Mouse (Mus musculus): ENCODE measurements at regions not wholly inside any gene's neighbourhood (a gene's known extent, or its start where the extent isn't known, plus 50 kb on each side); places are given as distances from the start of the nearest gene placed in this dataset.

- no peaks in the 10 kb centered on the region for H3K79me3 ChIP-seq (ENCODE audit: low read depth)
- H3K36me3 ChIP-seq (ENCODE audit: control insufficient read depth, insufficient read depth) = no peaks in the 10 kb centered on the region
- TF ChIP-seq FOSL1 (IDR thresholded peaks at IDR 0.05; ENCODE audit: insufficient read depth, low read length, poor library complexity, severe bottlenecking) (no peak), MYOG (IDR thresholded peaks at IDR 0.05; ENCODE audit: control insufficient read depth, extremely low read depth, insufficient read length) (no peak), CEBPB (IDR thresholded peaks at IDR 0.05; ENCODE audit: low read depth) (no peak), MAX (IDR thresholded peaks at IDR 0.05) (no peak), CTCF (IDR thresholded peaks at IDR 0.05; ENCODE audit: control insufficient read depth, insufficient read depth, insufficient read length) (no peak), USF1 (IDR thresholded peaks at IDR 0.05; ENCODE audit: low read depth) (no peak), MYOD1 (IDR thresholded peaks at IDR 0.05; ENCODE audit: control insufficient read depth, insufficient read length, low read depth) (no peak)
- no peak overlapping the region for H3ac ChIP-seq (ENCODE audit: control insufficient read depth, insufficient read length, low read depth)
- H3K79me2 ChIP-seq (ENCODE audit: control insufficient read depth, insufficient read depth) = no peaks in the 10 kb centered on the region
- no peak overlapping the region for H3K4me3 ChIP-seq (ENCODE audit: insufficient read depth, poor library complexity, severe bottlenecking)
- peaks cover 27% of the 10 kb centered on the region for H3K27me3 ChIP-seq (ENCODE audit: control insufficient read depth, insufficient read depth, insufficient read length)
Observed at GRCm38 (mm10) chr13:43724161-43724560, 60.4 kb upstream of the Cd83 start.

GRCm38 (mm10) chr13:43725698-43726097 lies 58.9 kb upstream of the Cd83 start:
- Histone ChIP-seq H3ac (ENCODE audit: control insufficient read depth, insufficient read length, low read depth) (no peak overlapping the region), H3K27me3 (ENCODE audit: control insufficient read depth, insufficient read depth, insufficient read length) (peaks cover 19% of the 10 kb centered on the region), H3K79me2 (ENCODE audit: control insufficient read depth, insufficient read depth) (no peaks in the 10 kb centered on the region), H3K4me3 (ENCODE audit: insufficient read depth, poor library complexity, severe bottlenecking) (no peak overlapping the region), H3K79me3 (ENCODE audit: low read depth) (no peaks in the 10 kb centered on the region), H3K36me3 (ENCODE audit: control insufficient read depth, insufficient read depth) (no peaks in the 10 kb centered on the region)
- peak; percentile 51 for TF ChIP-seq CTCF (IDR thresholded peaks at IDR 0.05; ENCODE audit: control insufficient read depth, insufficient read depth, insufficient read length)
- TF ChIP-seq FOSL1 (IDR thresholded peaks at IDR 0.05; ENCODE audit: insufficient read depth, low read length, poor library complexity, severe bottlenecking) = no peak
- no peak for TF ChIP-seq MAX (IDR thresholded peaks at IDR 0.05)
- no peak for TF ChIP-seq USF1 (IDR thresholded peaks at IDR 0.05; ENCODE audit: low read depth)
- no peak for TF ChIP-seq CEBPB (IDR thresholded peaks at IDR 0.05; ENCODE audit: low read depth)

GRCm38 (mm10) chr13:43726895-43727341 lies 57.7 kb upstream of the Cd83 start:
- Histone ChIP-seq H3ac (ENCODE audit: control insufficient read depth, insufficient read length, low read depth) (no peak overlapping the region), H3K27me3 (ENCODE audit: control insufficient read depth, insufficient read depth, insufficient read length) (peaks cover 18% of the 10 kb centered on the region), H3K79me3 (ENCODE audit: low read depth) (no peaks in the 10 kb centered on the region), H3K4me3 (ENCODE audit: insufficient read depth, poor library complexity, severe bottlenecking) (no peak overlapping the region), H3K36me3 (ENCODE audit: control insufficient read depth, insufficient read depth) (no peaks in the 10 kb centered on the region), H3K79me2 (ENCODE audit: control insufficient read depth, insufficient read depth) (no peaks in the 10 kb centered on the region)
- no peak for TF ChIP-seq MYOD1 (IDR thresholded peaks at IDR 0.05; ENCODE audit: control insufficient read depth, insufficient read length, low read depth)
- no peak for TF ChIP-seq MAX (IDR thresholded peaks at IDR 0.05)
- no peak for TF ChIP-seq MYOG (IDR thresholded peaks at IDR 0.05; ENCODE audit: control insufficient read depth, extremely low read depth, insufficient read length)
- TF ChIP-seq CTCF (IDR thresholded peaks at IDR 0.05; ENCODE audit: control insufficient read depth, insufficient read depth, insufficient read length) = no peak
- TF ChIP-seq CEBPB (IDR thresholded peaks at IDR 0.05; ENCODE audit: low read depth) = no peak
- no peak for TF ChIP-seq USF1 (IDR thresholded peaks at IDR 0.05; ENCODE audit: low read depth)
- no peak for TF ChIP-seq FOSL1 (IDR thresholded peaks at IDR 0.05; ENCODE audit: insufficient read depth, low read length, poor library complexity, severe bottlenecking)

GRCm38 (mm10) chr13:43729617-43730016 lies 55.0 kb upstream of the Cd83 start:
- no peaks in the 10 kb centered on the region for H3K36me3 ChIP-seq (ENCODE audit: control insufficient read depth, insufficient read depth)
- no peak overlapping the region for H3K4me3 ChIP-seq (ENCODE audit: insufficient read depth, poor library complexity, severe bottlenecking)
- no peak for TF ChIP-seq USF1 (IDR thresholded peaks at IDR 0.05; ENCODE audit: low read depth)
- TF ChIP-seq CTCF (IDR thresholded peaks at IDR 0.05; ENCODE audit: control insufficient read depth, insufficient read depth, insufficient read length) = no peak
- TF ChIP-seq MAX (IDR thresholded peaks at IDR 0.05) = no peak
- TF ChIP-seq FOSL1 (IDR thresholded peaks at IDR 0.05; ENCODE audit: insufficient read depth, low read length, poor library complexity, severe bottlenecking) = no peak
- TF ChIP-seq MYOD1 (IDR thresholded peaks at IDR 0.05; ENCODE audit: control insufficient read depth, insufficient read length, low read depth) = no peak
- no peak for TF ChIP-seq MYOG (IDR thresholded peaks at IDR 0.05; ENCODE audit: control insufficient read depth, extremely low read depth, insufficient read length)
- TF ChIP-seq CEBPB (IDR thresholded peaks at IDR 0.05; ENCODE audit: low read depth) = no peak

GRCm38 (mm10) chr13:43733061-43733460 lies 51.5 kb upstream of the Cd83 start:
- TF ChIP-seq MYOD1 (IDR thresholded peaks at IDR 0.05; ENCODE audit: control insufficient read depth, insufficient read length, low read depth) = no peak
- no peak for TF ChIP-seq CTCF (IDR thresholded peaks at IDR 0.05; ENCODE audit: control insufficient read depth, insufficient read depth, insufficient read length)
- no peak for TF ChIP-seq CEBPB (IDR thresholded peaks at IDR 0.05; ENCODE audit: low read depth)
- TF ChIP-seq FOSL1 (IDR thresholded peaks at IDR 0.05; ENCODE audit: insufficient read depth, low read length, poor library complexity, severe bottlenecking) = no peak
- no peak for TF ChIP-seq MYOG (IDR thresholded peaks at IDR 0.05; ENCODE audit: control insufficient read depth, extremely low read depth, insufficient read length)
- Histone ChIP-seq H3K36me3 (ENCODE audit: control insufficient read depth, insufficient read depth) (no peaks in the 10 kb centered on the region), H3ac (ENCODE audit: control insufficient read depth, insufficient read length, low read depth) (no peak overlapping the region), H3K79me2 (ENCODE audit: control insufficient read depth, insufficient read depth) (no peaks in the 10 kb centered on the region), H3K4me3 (ENCODE audit: insufficient read depth, poor library complexity, severe bottlenecking) (no peak overlapping the region), H3K79me3 (ENCODE audit: low read depth) (no peaks in the 10 kb centered on the region), H3K27me3 (ENCODE audit: control insufficient read depth, insufficient read depth, insufficient read length) (peaks cover 25% of the 10 kb centered on the region)

More at GRCm38 (mm10) chr13:43729617-43730016, 55.0 kb upstream of the Cd83 start:
- no peak overlapping the region for H3ac ChIP-seq (ENCODE audit: control insufficient read depth, insufficient read length, low read depth)
- no peaks in the 10 kb centered on the region for H3K79me2 ChIP-seq (ENCODE audit: control insufficient read depth, insufficient read depth)
- H3K27me3 ChIP-seq (ENCODE audit: control insufficient read depth, insufficient read depth, insufficient read length) = peaks cover 32% of the 10 kb centered on the region
- H3K79me3 ChIP-seq (ENCODE audit: low read depth) = no peaks in the 10 kb centered on the region

- Histone ChIP-seq H3K79me3 (ENCODE audit: low read depth) (no peaks in the 10 kb centered on the region), H3K36me3 (ENCODE audit: control insufficient read depth, insufficient read depth) (no peaks in the 10 kb centered on the region), H3ac (ENCODE audit: control insufficient read depth, insufficient read length, low read depth) (no peak overlapping the region), H3K79me2 (ENCODE audit: control insufficient read depth, insufficient read depth) (no peaks in the 10 kb centered on the region), H3K27me3 (ENCODE audit: control insufficient read depth, insufficient read depth, insufficient read length) (peaks cover 21% of the 10 kb centered on the region), H3K4me3 (ENCODE audit: insufficient read depth, poor library complexity, severe bottlenecking) (no peak overlapping the region)
- TF ChIP-seq MAX (IDR thresholded peaks at IDR 0.05) = no peak
- TF ChIP-seq CEBPB (IDR thresholded peaks at IDR 0.05; ENCODE audit: low read depth) = no peak
- TF ChIP-seq USF1 (IDR thresholded peaks at IDR 0.05; ENCODE audit: low read depth) = no peak
- TF ChIP-seq MYOG (IDR thresholded peaks at IDR 0.05; ENCODE audit: control insufficient read depth, extremely low read depth, insufficient read length) = no peak
- no peak for TF ChIP-seq MYOD1 (IDR thresholded peaks at IDR 0.05; ENCODE audit: control insufficient read depth, insufficient read length, low read depth)
- TF ChIP-seq CTCF (IDR thresholded peaks at IDR 0.05; ENCODE audit: control insufficient read depth, insufficient read depth, insufficient read length) = no peak
- no peak for TF ChIP-seq FOSL1 (IDR thresholded peaks at IDR 0.05; ENCODE audit: insufficient read depth, low read length, poor library complexity, severe bottlenecking)
Observed at GRCm38 (mm10) chr13:43734641-43735040, 49.9 kb upstream of the Cd83 start.

Measured in C2C12 (cell line).